Mouse (Mus musculus): ENCODE measurements around the gene Klra3. TPM values are rescaled to one million over a fixed set of nuclear protein-coding genes. Genes with fewer than 3 reads are reported as not detected.
"Not testable (repeated sequence)": the region's sequence is repeated elsewhere in the genome, so short reads cannot be mapped to it uniquely, and the experiment has no call there.

The Klra3 gene
- not detected for polyA plus RNA-seq (2021)

GRCm38 (mm10) chr6:130337411-130337810, at the start of gene Klra3:
Gene Klra3 (minus strand): TSS chr6:130337574.
- in situ Hi-C loops (cut with MboI; ENCODE audit: low pct_unique_long_range_greater_than_20kb) = no loop called here
- ATAC-seq (no peak), DNase-seq (ENCODE audit: low read depth, low spot score) (no peak)
- no peak for TF ChIP-seq CTCF (IDR thresholded peaks at IDR 0.05)
- ChIA-PET POLR2A (no interaction called here), CTCF (no interaction called here)
- no peaks in the 10 kb centered on the region for H3K27me3 ChIP-seq

GRCm38 (mm10) chr6:130386750-130387149, 49.4 kb upstream of the Klra3 start, which contains the start of gene Klra1:
Gene Klra1 (minus strand): TSS chr6:130386874.
- TF ChIP-seq CTCF (IDR thresholded peaks at IDR 0.05) = no peak
- no peaks in the 10 kb centered on the region for H3K27me3 ChIP-seq
- no peak for DNase-seq (ENCODE audit: low read depth, low spot score)
- no peak for ATAC-seq
- in situ Hi-C loops (cut with MboI; ENCODE audit: low pct_unique_long_range_greater_than_20kb) = loop anchor here (10.0 kb wide), 1 partner anchor 152 kb away; the partner anchor contains the start of gene Klra7
- ChIA-PET POLR2A (no interaction called here), CTCF (no interaction called here)

- POLR2A ChIA-PET = no interaction called here
- CTCF ChIA-PET = no interaction called here
- H3K27me3 ChIP-seq = no peaks in the 10 kb centered on the region
- TF ChIP-seq CTCF (IDR thresholded peaks at IDR 0.05) = no peak
- in situ Hi-C loops (cut with MboI; ENCODE audit: low pct_unique_long_range_greater_than_20kb) = loop anchor here (10.0 kb wide), 1 partner anchor 151 kb away; the partner anchor contains the start of gene Klra7
- no peak for ATAC-seq
- DNase-seq (ENCODE audit: low read depth, low spot score) = no peak
Observed at GRCm38 (mm10) chr6:130385803-130386202, 48.4 kb upstream of the Klra3 start.

DNA sequence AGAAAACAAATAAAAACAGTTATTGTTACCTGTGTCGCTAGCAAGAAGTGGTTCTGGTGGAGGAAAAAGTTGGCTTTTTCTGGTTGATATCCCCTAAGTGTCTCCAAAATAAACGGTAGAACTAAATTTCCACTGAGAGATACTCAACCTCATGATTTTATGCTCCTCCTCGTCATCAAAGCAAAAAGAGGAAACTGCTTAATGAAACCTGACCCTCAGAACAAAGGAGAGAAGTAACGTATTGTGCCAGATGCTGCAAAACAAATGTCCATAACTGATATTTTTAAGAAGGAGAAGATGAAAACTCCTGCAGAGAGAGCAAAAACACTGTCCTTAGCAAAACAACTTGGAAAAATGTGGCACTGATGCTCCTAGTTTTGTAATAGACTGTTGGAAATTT, 45.0 kb upstream of the Klra3 start:
- DNase-seq (ENCODE audit: low read depth, low spot score) (no peak), ATAC-seq (no peak)
- in situ Hi-C loops (cut with MboI; ENCODE audit: low pct_unique_long_range_greater_than_20kb) = loop anchor here (10.0 kb wide), 1 partner anchor 148 kb away; the partner anchor contains the start of gene Klra7
- POLR2A ChIA-PET = no interaction called here
- H3K27me3 ChIP-seq = no peaks in the 10 kb centered on the region
- CTCF ChIA-PET = no interaction called here
- no peak for TF ChIP-seq CTCF (IDR thresholded peaks at IDR 0.05)

GRCm38 (mm10) chr6:130345381-130345780, 8.0 kb upstream of the Klra3 start:
- CTCF ChIA-PET; POLR2A ChIA-PET; DNase-seq (ENCODE audit: low read depth, low spot score); in situ Hi-C loops (cut with MboI; ENCODE audit: low pct_unique_long_range_greater_than_20kb); H3K27me3 ChIP-seq; ATAC-seq: not testable (repeated sequence)

GRCm38 (mm10) chr6:130341973-130342372, 4.6 kb upstream of the Klra3 start:
- POLR2A ChIA-PET; DNase-seq (ENCODE audit: low read depth, low spot score); in situ Hi-C loops (cut with MboI; ENCODE audit: low pct_unique_long_range_greater_than_20kb); H3K27me3 ChIP-seq; ATAC-seq; CTCF ChIA-PET: not testable (repeated sequence)

DNA sequence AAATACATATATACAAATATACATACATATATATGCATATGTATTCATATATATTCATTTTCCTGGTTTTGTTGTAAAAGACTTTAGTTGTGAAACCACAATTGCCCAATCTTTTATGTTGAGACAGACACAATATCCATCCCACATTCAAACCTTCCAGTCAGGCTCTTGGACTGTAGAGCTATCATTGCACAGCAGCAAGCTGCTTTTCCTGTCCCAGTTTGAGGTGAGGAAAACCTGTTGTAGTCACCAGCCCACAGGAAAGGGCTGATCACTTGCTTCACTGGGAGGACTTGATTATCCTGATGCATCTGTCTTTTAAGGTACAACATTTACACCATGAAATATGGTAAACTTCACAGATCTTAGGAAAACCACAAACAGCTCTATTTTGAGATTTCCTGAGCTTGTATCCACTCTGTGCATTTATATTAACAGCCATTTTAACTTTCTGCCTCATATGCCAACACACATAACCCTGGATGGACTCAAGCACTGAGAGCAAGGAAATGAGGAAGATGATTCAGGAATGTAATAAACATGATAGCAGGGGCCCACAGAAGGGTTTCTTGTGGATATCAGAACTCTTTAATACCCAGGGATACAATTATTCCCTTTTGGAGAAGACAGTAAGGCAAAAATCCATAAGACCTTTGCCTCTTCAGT, 49.3 kb downstream of the Klra3 start:
- POLR2A ChIA-PET = no interaction called here
- CTCF ChIA-PET = no interaction called here
- DNase-seq (ENCODE audit: low read depth, low spot score) = no peak

DNA sequence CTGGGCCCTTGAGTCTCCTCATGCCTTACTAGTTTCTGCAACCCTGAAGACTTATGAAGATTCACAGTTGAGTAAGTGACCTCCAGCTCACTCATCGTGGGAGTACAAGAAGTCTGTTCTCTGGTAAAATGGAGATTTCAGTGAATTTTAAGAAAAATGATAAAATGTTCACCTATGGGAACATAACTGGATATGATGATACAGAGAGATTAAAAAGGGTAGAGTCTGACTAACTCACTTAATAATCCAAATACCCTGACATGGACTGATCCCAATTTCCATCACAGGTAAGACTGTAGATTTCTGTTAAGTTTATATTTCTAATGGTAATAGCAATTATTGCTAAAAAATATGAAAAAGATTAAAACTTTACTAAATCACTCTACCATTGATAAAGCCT, 55.5 kb downstream of the Klra3 start, which contains the start of gene Klra10:
Gene Klra10, minus strand, starts transcription at position 101 of the 400 bp plus-strand sequence.
- ATAC-seq; DNase-seq (ENCODE audit: low read depth, low spot score); H3K27me3 ChIP-seq; CTCF ChIA-PET; POLR2A ChIA-PET: not testable (repeated sequence)
- in situ Hi-C loops (cut with MboI; ENCODE audit: low pct_unique_long_range_greater_than_20kb) = loop anchor here (10.0 kb wide), 1 partner anchor 87 kb away; the partner anchor contains the start of gene Klra9

More for the DNA sequence above, 49.3 kb downstream of the Klra3 start:
- no peak for TF ChIP-seq CTCF (IDR thresholded peaks at IDR 0.05)
- no peak for ATAC-seq
- no peaks in the 10 kb centered on the region for H3K27me3 ChIP-seq
- in situ Hi-C loops (cut with MboI; ENCODE audit: low pct_unique_long_range_greater_than_20kb) = loop anchor here (10.0 kb wide), 1 partner anchor 93 kb away; the partner anchor contains the start of gene Klra9

Other genes starting within 250 kb of the Klra3 start
- not detected for gene Klra8, start 207.7 kb downstream of the Klra3 start, polyA plus RNA-seq (2021)
- not detected for gene Klra9, start 144.5 kb downstream of the Klra3 start, polyA plus RNA-seq (2021)
- not detected for gene Klra7, start 104.3 kb downstream of the Klra3 start, polyA plus RNA-seq (2021)
- not detected for gene Klra10, start 55.6 kb downstream of the Klra3 start, polyA plus RNA-seq (2021)
- not detected for gene Klra1, start 49.3 kb upstream of the Klra3 start, polyA plus RNA-seq (2021)